Mouse (Mus musculus) spleen, embryonic (tissue): ENCODE data around the gene Wfdc11.
"Not testable (repeated sequence)": the region's sequence is repeated elsewhere in the genome, so short reads cannot be mapped to it uniquely, and the experiment has no call there.

ENCODE experiments used
- CTCF ChIA-PET: fragments of 350-600 bp; sonication (Branson Sonifier 250); formaldehyde crosslinking; loops from one replicate; lab custom pipeline; 2022; lab: Charles Lee

Wfdc11 gene

DNA sequence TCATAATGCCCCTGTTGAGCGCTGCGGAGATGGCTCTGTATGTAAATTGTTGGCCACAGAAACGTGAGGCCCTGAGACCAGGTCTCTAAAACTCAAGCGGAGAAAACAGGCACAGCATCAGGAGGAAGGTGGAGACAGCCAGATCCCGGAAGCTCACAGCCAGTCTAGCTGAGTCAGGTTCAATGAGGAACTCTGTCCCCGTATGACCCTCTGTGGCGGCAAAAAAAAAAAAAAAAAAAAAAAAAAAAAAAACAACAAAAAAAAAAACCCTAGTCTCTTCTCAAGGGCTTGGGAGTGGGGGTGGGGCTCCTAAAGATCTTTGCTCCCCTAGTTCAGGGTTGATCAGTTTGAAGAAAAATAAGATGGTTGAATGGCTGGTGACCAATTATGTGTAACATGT is 32.8 kb downstream of the Wfdc11 start:
- CTCF ChIA-PET, result no interaction called here

DNA sequence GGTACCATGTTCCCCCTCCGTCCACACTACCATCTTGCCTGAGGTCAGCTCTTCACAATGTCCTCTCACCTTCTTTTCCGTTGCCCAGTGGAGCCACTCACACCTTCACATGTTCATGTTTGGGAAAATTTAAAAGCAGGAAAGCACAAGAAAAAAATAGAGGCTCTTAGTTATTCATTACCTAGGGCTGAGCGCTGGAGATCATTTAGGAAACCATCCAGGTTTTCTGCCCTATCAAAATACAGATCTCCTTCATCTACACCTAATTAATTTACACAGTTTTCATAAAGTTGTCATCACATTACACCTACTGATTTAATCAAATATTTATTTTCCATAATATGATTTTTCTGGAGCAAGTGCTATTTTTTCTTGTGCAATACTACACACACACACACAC is 35.2 kb downstream of the Wfdc11 start, which contains the start of gene Wfdc16:
Wfdc16 (minus strand) TSS at position 101 of the 400 bp plus-strand sequence.
- CTCF ChIA-PET, result no interaction called here

DNA sequence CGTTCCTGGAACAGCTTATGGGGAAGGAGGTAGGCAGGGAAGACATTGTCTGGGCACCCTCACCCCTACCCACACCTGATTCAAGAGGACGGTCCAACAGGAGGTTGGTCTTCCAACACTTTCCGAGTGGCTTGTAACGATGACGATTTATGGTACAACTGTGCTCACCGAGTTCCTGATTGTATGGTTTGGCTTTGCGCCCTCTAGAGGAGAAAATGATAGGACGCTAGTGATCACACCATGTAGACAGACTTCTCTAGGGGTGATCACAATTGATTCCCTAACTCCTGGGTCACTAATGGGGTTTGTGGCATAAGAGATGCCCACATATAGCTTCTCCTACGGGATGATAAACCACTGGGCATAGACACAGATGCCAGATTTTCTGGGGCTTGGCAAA is 38.6 kb downstream of the Wfdc11 start:
- CTCF ChIA-PET, result no interaction called here

DNA sequence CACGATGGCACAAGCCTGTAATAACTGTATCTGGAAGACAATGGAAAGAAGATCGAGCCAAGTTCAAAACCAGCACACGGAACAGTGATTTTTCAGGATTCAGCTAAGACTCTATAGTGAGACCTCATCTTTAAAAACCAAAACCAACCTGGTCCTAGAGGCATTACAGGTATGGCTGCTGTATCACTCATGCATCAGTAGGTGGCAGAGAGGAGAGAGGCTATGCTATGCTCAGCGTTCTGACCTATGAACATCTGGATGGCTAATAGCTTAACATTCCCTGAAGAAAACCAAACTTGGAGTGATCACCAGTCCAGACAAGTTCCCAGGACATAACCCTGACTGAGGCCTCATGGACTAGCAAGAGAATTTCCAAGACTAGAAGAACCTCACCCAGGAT is 52.1 kb downstream of the Wfdc11 start:
- CTCF ChIA-PET, result no interaction called here

DNA sequence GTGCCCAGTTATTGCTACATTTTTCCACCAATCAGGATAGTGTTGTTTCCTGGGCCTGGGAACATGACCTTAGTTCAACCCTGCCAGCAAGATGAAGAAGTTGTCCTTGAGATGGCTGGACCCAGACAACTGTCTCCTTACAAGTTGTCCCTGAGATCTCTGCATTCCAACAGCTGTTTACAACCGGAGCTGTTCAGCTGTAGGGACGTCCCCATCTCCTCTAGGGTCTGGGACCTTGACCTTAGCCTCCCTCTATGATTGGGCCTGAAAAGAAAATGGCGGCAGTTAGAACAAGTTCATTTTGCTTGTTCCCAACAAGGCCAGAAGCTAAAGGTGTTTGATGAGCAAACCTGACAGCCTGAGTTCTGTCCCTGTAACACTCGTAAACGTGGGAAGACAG is 54.8 kb downstream of the Wfdc11 start:
- CTCF ChIA-PET, result no interaction called here

DNA sequence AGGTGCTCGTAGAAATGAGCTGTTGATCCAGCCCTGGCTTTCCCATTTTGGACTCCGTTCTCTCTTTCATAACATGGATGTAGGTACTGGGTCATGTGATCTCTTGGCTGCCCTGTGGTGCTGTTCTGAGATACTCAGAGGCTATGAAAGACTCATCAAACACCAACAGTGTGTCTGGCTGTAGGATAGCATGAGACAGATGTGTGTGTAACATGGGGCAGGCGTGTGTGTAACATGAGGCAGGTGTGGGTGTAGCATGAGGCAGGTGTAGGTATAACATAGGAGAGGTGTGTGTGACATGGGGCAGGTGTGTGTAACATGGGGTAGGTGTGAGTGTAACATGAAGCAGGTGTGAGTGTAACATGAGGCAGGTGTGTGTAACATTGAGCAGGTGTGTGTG is 58.5 kb downstream of the Wfdc11 start:
- CTCF ChIA-PET, result no interaction called here

DNA sequence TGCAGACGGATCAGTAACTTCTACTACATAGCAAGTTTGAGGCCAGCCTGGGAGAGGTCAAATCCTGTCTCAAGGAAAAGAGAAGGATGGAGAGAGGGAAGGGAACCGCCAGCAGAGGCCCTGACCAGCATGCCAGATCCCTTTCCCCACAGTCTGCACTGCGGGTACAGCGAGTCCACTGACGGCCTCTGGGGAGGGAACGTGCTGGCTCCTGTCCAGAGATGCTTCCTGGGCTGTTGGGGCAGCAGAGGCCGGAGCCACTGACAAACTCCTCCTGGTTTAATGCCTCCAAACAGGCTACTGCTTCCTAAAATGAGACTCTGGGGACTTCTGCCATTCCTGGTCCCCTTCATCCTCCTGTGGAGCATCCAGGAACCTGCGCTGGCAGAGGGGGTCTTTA is 60.4 kb downstream of the Wfdc11 start, which contains the start of the genes Wfdc6b and Wfdc8:
Wfdc6b (plus strand) TSS at position 52 of the 400 bp plus-strand sequence.
Wfdc8 (minus strand) TSS at position 156 of the 400 bp plus-strand sequence.
- CTCF ChIA-PET, result not testable (repeated sequence)
